Mouse (Mus musculus): ENCODE data around the gene Sept6. TPM values are rescaled to one million over a fixed set of nuclear protein-coding genes. Genes with fewer than 3 reads are reported as not detected.
A peak's percentile ranks its signal among the peaks of the same experiment; 100 is the strongest.
"Not testable (repeated sequence)": the region's sequence is repeated elsewhere in the genome, so short reads cannot be mapped to it uniquely, and the experiment has no call there.

Gene Sept6
- total RNA-seq, 4 experiments from 2014 or later, result 45.3 to 51.8 (median 48.0) TPM

DNA sequence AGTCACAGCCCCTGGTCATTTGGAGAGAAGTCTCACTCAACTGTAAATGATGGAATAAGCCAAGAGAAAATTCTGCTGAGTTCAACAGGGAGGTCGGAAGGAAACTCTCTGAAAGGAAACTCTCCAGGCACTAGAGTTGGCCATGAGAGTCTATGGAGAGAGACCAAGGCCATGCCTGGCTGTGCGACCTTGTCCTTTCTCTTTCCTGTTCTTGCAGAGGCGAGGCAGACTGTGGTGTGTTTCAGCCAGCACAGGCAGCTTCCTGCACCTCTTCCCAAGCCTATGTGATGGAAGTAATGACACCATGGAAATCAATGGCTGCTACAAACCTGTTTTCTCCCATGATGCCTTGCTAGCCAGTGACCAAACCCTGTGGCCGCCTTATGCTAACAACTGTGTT lies 20.4 kb downstream of the Sept6 start:
- no peak for DNase-seq (ENCODE audit: low spot score in 2 of 2)

DNA sequence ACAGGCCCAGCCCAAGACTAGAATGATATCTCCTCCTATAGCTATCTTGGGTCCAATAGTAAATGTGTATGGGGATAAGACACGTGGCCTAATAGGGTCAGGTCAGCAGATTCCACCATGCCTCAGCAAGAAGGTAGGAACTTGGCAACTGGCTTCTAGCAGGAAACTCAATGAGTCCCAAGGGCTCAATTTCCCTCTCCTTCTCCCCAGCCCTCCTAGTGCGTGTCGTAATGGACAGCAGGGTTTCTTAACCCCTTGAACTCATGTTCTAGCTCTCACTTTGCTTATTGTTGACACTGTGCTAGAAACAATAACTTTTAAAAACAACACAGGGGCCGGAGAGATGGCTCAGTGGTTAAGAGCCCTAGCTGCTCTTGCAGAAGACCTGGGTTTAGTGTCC lies 22.1 kb downstream of the Sept6 start:
- DNase-seq (ENCODE audit: low spot score in 2 of 2), result no peak

- no peak for DNase-seq (ENCODE audit: low spot score in 2 of 2)
Measured at GRCm38 (mm10) chrX:36956674-36957073, 34.9 kb downstream of the Sept6 start.

DNA sequence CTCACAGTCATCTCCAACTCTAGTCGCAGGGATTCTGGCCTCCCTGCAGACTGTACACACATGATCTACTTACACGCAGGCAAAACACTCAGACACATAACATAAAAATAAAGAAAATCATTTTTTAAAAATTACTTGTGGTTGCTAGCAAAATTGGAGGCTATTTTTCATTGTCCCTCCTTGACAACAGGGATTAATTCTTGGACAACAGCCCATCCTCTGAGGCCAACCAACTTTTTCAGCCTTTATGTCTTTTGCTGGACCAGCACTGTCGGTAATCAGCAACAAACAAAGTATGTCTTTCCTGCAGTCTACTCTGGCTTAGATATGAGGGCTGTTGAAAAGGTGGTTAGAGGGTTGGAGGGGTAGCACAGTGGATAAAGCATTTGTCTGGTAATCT lies 50.5 kb downstream of the Sept6 start:
- DNase-seq (ENCODE audit: low spot score in 2 of 2), result no peak

DNA sequence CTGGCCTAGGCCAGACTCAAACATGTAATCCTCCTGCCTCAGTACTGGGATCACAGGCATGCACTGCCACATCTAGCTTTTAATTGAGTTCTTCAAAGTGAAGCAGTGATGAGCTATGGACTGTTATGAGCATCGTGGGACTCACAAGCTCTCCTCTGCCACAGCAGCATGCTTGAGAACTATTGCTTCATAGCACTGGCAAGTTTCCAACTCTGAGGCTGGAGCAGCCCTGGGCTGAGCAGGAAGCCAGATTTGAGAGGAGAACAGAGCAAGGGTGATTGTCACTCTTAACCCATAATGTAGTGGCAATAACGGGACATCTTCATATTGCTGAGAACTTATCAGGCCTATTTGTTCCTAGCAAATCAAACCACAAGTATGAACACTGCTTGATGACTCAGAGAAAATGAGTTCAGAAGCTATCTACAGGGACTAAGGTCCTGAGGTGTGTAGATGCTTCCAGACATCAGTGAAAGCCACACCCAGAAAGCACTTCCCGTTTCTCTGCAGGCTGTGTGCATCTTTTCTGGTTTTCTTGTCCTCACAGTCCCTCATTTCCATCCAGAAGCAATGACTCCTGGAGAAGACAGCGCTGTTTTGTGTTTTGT lies 51.7 kb downstream of the Sept6 start:
- DNase-seq (ENCODE audit: low spot score in 2 of 2), result no peak

- no peak for DNase-seq (ENCODE audit: low spot score in 2 of 2)
Measured at GRCm38 (mm10) chrX:36935326-36935966, 56.1 kb downstream of the Sept6 start.

DNA sequence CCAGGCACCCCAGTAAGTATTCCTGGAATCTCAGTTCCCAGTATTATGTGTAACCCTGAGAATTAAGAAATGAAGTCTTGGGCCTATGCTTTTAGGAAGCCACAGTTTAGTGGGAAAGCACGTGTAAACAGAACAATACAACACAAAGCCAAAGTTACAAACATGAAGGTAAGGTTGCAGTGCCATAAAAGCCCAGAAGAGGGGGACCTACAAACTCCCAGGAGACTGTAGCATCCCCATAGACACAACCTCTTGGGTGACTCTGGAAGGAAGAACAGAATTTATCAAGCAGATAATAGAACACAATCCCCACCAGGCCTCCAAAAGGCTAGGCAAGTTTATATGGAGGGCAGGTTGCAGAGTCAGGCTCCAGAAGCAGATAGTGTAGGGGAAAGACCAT lies 61.0 kb downstream of the Sept6 start:
- no peak for DNase-seq (ENCODE audit: low spot score in 2 of 2)

GRCm38 (mm10) chrX:36929694-36930093 lies 61.9 kb downstream of the Sept6 start:
- DNase-seq (ENCODE audit: low spot score in 2 of 2), result no peak

GRCm38 (mm10) chrX:36928791-36929190 lies 62.8 kb downstream of the Sept6 start:
- DNase-seq (ENCODE audit: low spot score in 2 of 2), result no peak

GRCm38 (mm10) chrX:36921346-36921745 lies 70.2 kb downstream of the Sept6 start:
- no peak for DNase-seq (ENCODE audit: low spot score in 2 of 2)

DNA sequence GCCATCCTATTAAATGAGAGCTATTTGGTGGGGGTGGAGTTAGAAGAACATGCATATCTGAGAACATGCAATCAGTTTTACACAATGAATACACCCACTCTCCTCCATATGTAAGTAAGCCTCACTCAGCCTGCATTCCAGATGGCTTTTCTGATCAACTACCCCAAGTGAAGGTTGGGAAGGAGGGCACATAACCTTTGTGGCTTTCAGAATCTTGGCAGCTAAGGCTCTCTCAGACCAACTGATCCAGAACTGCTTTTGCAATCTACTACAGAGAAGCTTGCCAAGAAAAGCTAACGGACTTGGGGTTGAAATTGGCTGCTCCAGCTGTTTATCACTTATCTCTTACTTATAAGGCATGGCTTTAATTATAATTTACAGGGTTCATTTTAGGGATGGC lies 73.8 kb downstream of the Sept6 start:
- DNase-seq (ENCODE audit: low spot score in 2 of 2), result no peak

DNA sequence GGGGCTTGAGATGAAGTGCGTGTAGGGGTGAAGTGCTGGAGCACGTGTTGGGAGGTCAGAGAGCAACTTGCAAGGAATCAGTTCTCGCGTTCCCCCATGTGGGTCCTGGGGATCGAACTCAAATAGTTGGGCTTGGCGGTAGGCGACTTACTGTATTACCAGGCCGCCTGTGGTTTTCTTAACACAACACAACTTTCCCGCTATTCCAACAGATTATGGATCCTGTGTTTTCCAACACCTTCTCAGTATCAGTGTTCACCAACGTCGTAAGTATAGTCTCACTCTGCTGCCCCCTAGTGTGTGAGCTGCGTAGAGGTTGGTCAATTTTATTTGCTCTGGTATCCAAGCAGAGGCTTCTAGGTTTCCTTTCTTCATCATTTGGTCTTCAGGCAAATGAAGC lies 80.3 kb downstream of the Sept6 start:
- peak in 1 of 2 experiments; percentile 25 for DNase-seq (ENCODE audit: low spot score in 2 of 2)

DNA sequence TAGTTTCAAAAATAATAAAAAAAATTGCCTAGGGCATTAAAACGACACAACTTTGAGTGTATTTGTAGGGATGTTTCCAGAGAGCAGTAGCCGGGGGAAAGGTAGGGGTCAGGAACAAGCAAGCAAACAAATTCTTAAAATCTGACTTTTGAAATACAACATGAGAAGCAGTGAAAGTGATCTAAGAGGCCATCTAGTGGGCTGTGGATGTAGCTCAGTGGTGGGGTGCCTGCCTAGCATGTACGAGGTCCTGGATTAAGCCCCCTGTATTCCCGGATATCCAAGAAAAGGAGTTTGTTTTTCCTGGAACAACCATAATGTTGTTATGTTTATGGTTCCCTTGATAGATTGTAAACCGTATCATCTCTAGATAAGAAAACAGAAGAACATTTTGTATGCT lies 85.1 kb downstream of the Sept6 start:
- no peak for DNase-seq (ENCODE audit: low spot score in 2 of 2)

- DNase-seq (ENCODE audit: low spot score in 2 of 2), result peak; percentile 94
Measured at GRCm38 (mm10) chrX:36903115-36903768, 88.4 kb downstream of the Sept6 start.

DNA sequence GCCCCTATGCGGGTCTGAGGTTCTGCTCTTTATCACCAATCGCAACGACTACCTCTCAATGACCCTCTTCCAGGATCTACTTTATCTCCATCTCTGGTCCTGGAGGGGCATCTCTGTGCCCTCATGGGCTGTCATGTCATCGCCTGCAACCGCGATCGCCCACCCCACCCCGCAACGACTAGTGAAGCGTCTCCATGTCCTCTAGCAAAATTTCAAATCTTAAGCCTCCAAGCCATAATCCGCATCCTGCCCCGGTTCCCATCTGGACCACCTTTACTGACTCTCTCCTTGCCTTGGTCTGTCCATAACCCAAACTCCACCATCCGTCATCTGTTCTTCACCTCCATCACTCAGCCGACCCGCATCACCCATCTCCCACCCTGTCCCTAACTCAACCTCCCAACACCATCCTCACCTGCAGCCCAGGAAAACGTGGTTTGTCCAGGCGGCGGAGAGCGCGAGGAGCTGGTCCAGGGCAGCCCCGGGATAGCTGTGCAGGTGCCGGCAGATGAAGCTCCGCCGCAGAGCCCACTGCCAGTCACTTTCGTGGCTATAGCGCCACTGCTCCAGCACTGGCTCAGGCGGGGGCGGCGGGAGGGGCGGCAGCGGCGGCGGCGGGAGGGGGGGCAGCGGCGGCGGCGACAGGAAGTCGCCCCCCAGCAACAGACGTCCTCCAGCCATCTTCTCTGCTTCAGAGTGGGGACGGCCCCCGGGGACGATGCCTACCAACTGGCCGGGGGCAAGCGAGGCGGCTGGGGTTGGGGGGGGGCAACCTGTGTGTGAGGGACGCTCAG lies 89.1 kb downstream of the Sept6 start, which contains the start of gene Nkrf:
Gene Nkrf (minus strand): TSS at position 579 of the 794 bp plus-strand sequence.
- DNase-seq (ENCODE audit: low spot score in 2 of 2), result peak; percentile 28 to 36

- DNase-seq (ENCODE audit: low spot score in 2 of 2), result no peak
Measured at GRCm38 (mm10) chrX:36901655-36902054, 89.9 kb downstream of the Sept6 start.

DNA sequence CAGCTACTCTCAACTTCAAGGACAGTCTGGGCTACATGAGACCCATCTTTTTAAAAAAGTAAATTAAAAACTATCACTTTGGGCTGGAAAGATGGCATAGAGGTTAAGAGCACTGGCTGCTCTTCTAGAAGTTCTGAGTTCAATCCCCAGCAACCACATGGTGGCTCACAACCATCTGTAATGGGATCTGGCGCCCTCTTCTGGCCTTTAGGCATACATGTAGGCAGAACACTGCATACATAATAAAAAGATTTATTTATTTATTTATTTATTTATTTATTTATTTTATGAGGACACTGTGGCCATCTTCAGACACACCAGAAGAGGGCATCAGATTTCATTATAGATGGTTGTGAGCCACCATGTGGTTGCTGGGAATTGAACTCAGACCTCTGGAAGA lies 92.7 kb downstream of the Sept6 start:
- DNase-seq (ENCODE audit: low spot score in 2 of 2), result not testable (repeated sequence)

DNA sequence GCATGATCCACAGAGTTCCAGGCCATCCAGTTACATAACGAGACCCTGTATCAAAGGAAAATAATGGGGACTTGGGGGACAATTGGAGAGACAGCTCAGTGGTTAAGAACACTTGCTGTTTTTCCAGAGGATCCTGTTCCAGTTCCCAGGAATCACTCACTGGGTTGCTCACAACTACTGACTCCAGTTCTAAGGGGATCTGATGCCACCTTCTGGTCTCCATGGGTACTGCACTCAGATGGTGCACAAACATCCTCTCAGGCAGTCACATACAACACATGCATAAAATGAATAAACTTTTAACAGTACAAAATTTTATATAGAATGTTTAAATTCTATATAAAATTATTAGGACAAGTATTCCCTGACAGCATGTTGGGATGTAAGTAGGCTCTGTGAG lies 106.9 kb downstream of the Sept6 start:
- DNase-seq (ENCODE audit: low spot score in 2 of 2), result no peak

GRCm38 (mm10) chrX:36874704-36875128 lies 116.9 kb downstream of the Sept6 start:
- peak in 1 of 2 experiments; percentile 4 for DNase-seq (ENCODE audit: low spot score in 2 of 2)

GRCm38 (mm10) chrX:36874178-36874696 lies 117.4 kb downstream of the Sept6 start:
- peak; percentile 58 to 79 for DNase-seq (ENCODE audit: low spot score in 2 of 2)

DNA sequence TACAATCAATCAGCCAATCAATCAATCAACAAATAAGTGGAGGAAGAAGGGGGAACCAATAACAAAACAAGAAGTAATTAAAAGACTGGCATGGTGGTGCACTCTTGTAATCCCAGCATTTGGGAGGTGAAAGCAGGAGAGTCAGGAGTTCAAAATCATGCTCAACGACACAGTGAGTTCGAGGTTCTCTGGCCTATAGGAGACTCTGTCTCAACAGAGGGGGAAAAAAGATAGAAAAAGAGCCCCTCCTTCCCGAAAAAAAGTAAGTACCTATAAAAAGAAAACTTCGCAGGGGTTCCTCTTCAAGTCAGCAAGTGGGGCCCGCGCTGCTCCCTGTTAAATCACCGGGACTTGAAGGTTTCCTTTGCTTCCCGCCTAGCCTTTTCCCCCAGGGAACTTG lies 117.8 kb downstream of the Sept6 start, which contains the start of the genes Ube2a and C330007P06Rik:
Gene Ube2a (plus strand): TSS at position 136 of the 400 bp plus-strand sequence.
Gene C330007P06Rik (minus strand): TSS at position 347 of the 400 bp plus-strand sequence.
- no peak for DNase-seq (ENCODE audit: low spot score in 2 of 2)

Data from layer of hippocampus, adult 8-10 months (tissue).